Mouse (Mus musculus) E14TG2a.4 (cell line): ENCODE measurements around the gene 0610030E20Rik.

ENCODE experiments used
- H3K27me3 ChIP-seq: 2 replicates; pipeline ENCODE4 v1.6.1; 2014; ENCODE audit warnings: low read length, control low read depth; ENCODE audit not compliant: insufficient read depth
- H3K36me3 ChIP-seq: 2 replicates; pipeline ENCODE4 v1.6.1; 2014; ENCODE audit warnings: low read length, control low read depth; ENCODE audit not compliant: insufficient read depth
- H3K4me1 ChIP-seq: replicated peaks from 2 replicates; pipeline ENCODE4 v1.6.1; 2014; ENCODE audit warnings: low read depth, low read length, control low read depth
- H3K4me3 ChIP-seq: replicated peaks from 2 replicates; pipeline ENCODE4 v1.5.1; 2014; ENCODE audit warnings: mild to moderate bottlenecking, low read length
- H3K9me3 ChIP-seq: 2 replicates; pipeline ENCODE4 v1.6.1; 2014; ENCODE audit warnings: low read length, control low read depth
- CTCF ChIP-seq: conservative IDR thresholded peaks from 2 replicates; pipeline ENCODE4 v1.5.1; 2014; ENCODE audit warnings: low read length
- NANOG ChIP-seq: IDR thresholded peaks from 2 replicates; pipeline ENCODE4 v1.6.1; 2014; ENCODE audit warnings: borderline replicate concordance, low read length, mixed read lengths
- POU5F1 ChIP-seq: IDR thresholded peaks from 2 replicates; pipeline ENCODE4 v1.6.1; 2014; ENCODE audit warnings: low read length, borderline replicate concordance

0610030E20Rik gene

DNA sequence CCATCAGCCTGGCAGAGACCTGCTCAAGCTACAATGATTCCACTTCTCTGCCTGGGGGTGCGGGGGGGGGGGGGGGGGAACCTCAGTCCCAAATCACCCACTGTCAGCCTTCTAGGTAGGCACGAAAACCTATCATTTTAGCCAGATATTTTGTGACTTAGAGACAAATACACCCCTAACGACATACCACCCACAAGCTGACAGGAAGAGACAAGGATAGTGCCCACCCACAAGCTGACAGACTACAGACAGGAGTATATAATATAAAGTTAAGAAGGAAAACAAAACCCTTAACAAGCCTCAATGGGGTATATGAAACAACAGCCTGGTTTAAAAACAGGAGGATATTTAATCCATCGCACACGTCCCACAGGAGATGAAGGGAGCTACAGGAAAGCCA lies 28.7 kb upstream of the 0610030E20Rik start:
- no peaks in the 10 kb centered on the region for H3K9me3 ChIP-seq
- H3K4me3 ChIP-seq: no peak overlapping the region
- no peak for TF ChIP-seq CTCF
- no peak for TF ChIP-seq NANOG
- TF ChIP-seq POU5F1: no peak
- H3K36me3 ChIP-seq: peaks cover 93% of the 10 kb centered on the region
- H3K4me1 ChIP-seq: peaks cover 16% of the 10 kb centered on the region
- H3K27me3 ChIP-seq: no peaks in the 10 kb centered on the region

DNA sequence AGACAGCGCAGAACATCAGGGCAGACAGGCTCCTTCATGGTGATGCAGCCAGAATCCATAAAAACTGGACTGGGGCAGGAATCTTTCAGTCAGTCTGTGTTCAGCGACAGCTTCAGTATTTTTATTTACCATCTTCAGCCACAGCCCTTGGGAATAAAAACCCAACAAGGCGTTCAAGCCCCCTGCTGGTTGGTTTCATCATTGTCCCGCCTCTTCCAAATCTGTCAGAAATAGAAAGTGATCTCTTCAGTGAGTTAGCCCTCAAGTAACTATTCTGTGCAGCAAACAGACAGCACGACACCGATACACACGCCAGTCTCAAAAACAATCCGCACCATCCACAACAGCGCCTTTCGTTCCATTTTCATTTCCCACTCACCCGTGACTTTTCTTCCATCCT lies 28.1 kb upstream of the 0610030E20Rik start:
- Histone ChIP-seq H3K27me3 (no peaks in the 10 kb centered on the region), H3K9me3 (no peaks in the 10 kb centered on the region), H3K36me3 (peaks cover 96% of the 10 kb centered on the region), H3K4me3 (no peak overlapping the region), H3K4me1 (peaks cover 20% of the 10 kb centered on the region)
- TF ChIP-seq CTCF (peak; percentile 20), POU5F1 (no peak), NANOG (no peak)

DNA sequence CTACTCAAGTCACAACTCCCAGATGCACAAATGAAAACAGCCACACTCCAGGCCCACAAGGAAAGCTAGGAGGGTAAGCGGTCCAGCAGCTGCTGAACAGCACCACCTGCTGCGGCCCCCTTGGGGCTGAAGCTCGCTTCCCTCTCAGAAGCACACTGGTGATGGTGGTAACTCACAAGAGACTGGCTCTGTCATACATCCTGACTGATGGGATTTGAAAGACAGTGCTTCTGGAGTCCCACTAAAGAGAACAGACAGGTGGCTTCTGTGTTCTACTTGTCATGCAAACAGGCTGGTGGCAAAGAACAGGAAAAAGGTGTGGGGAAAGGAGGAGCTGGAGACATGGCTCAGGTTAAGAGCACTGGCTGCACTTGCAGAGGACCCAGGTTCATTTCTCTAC lies 24.2 kb upstream of the 0610030E20Rik start:
- Histone ChIP-seq H3K9me3 (no peaks in the 10 kb centered on the region), H3K4me1 (peaks cover 20% of the 10 kb centered on the region), H3K27me3 (no peaks in the 10 kb centered on the region), H3K4me3 (no peak overlapping the region), H3K36me3 (peaks cover 97% of the 10 kb centered on the region)
- TF ChIP-seq NANOG (no peak), POU5F1 (no peak), CTCF (no peak)

DNA sequence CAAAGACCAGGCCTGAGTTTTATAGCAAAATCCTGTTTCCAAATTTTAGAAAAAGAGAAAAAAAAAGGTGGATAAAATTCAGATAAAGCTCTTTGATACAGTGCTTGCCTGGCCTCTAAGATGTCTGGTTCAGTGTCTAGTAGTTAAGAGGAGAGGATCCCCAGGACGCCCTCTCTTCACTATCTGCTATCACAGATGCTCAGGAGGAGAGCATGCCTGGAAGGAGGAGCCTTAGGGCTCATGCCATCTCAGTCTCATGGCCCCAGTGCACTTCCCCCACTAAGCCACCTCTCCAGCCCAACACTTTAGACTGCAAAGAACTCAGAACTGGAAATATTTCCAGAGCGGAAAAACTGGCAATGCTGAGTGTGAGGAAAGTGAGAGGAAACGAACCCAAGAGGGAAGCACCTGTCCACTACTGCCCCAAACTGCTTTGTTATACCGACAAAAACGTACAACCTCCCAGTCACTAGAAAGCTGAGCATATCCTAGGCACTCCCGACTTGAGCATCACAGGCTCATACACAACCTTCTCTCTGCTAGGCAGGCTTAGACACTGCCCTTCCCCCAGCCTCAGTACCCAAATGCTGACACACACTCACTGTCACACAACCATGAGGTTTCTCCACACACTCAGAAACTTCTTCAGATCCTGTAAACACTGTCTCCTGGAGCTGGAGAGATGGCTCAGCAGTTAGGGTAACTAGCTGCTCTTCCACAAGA lies 23.2 kb upstream of the 0610030E20Rik start:
- Histone ChIP-seq H3K9me3 (no peaks in the 10 kb centered on the region), H3K4me3 (no peak overlapping the region), H3K27me3 (no peaks in the 10 kb centered on the region), H3K4me1 (peaks cover 20% of the 10 kb centered on the region), H3K36me3 (peaks cover 97% of the 10 kb centered on the region)
- no peak for TF ChIP-seq CTCF
- TF ChIP-seq POU5F1: no peak
- no peak for TF ChIP-seq NANOG

DNA sequence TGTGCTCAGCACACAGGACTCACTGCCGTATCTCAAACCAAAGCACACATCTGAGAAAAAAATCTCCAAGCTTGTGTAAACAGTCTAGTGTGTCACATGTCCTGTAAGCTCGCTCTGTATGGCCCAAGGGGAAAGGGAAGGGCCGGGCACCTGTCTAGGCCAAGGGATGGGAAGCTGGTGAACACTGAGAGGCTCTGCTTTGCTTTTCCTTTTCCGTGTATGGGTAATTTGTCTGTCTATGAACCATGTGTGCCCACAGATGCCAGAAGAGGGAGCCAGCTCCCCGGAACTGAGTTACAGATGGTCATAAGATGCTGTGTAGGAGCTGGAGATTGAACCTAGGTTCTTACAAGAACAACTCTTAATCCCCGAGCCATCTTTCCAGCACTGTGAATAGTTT lies 20.8 kb upstream of the 0610030E20Rik start:
- Histone ChIP-seq H3K36me3 (peaks cover 97% of the 10 kb centered on the region), H3K9me3 (no peaks in the 10 kb centered on the region), H3K27me3 (no peaks in the 10 kb centered on the region), H3K4me1 (peaks cover 20% of the 10 kb centered on the region), H3K4me3 (no peak overlapping the region)
- TF ChIP-seq NANOG (no peak), CTCF (0 out of 2 replicates have a peak, but pooled peaks have one; percentile 5)

DNA sequence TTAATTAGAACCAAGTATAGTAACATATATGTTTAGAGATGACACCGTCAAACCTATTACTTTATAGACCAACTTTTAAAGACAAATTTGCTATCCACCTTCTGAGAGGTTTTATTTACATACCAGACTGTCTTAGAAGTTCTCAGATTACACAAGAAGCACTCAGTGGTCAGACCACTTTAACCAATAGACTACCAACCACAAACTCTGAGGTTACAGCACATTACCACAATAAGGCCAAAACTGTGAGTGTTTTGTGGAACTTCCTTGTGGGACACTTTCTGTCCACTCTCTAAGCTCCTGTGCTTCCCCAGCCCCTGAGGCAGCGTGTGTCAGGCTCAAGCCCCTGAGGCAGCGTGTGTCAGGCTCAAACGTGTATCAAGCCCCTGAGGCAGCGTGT lies 18.1 kb upstream of the 0610030E20Rik start:
- Histone ChIP-seq H3K4me3 (no peak overlapping the region), H3K4me1 (peaks cover 5% of the 10 kb centered on the region), H3K27me3 (no peaks in the 10 kb centered on the region), H3K9me3 (no peaks in the 10 kb centered on the region), H3K36me3 (peaks cover 97% of the 10 kb centered on the region)
- TF ChIP-seq POU5F1: no peak
- no peak for TF ChIP-seq NANOG
- TF ChIP-seq CTCF: no peak

DNA sequence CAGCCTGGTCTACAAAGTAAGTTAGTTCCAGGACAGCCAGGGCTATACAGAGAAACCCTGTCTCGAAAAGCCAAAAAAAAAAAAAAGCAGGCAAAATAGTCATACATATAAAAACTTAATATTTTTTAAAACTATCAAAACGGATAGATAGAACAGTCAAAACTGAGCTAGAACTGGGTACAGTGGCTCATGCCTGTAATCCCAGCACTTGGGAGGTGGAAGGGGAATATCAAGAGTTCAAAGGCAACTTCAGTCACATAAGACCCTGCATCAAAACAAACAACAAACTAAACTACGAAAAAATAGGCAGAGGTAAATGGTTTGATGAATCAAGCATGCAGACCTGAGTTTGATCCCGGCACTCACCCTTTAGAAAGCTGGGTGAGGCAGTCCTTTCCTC lies 17.0 kb upstream of the 0610030E20Rik start:
- no peak for TF ChIP-seq CTCF
- no peak for TF ChIP-seq NANOG
- no peak for TF ChIP-seq POU5F1
- Histone ChIP-seq H3K4me3 (no peak overlapping the region), H3K36me3 (peaks cover 96% of the 10 kb centered on the region), H3K27me3 (no peaks in the 10 kb centered on the region), H3K4me1 (no peaks in the 10 kb centered on the region), H3K9me3 (no peaks in the 10 kb centered on the region)

DNA sequence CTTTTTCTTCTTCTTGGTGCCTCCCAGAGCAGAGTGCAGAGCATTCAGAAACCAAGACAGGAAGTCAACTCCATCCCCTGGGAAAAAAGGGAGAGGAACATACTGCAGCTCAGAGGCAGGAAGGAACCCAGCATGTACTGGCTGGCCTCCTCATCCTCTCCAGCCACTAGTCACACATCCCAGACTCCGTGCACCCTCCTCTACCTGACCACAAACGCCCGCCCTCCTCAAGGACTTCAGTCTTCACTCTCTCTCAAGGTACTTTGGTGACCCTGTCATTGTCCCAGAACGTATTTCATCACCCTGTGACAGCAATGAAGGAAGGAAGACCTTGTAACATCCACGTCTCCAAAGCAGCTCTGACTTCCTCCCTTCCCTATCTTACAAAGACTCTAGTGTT lies 14.0 kb upstream of the 0610030E20Rik start:
- Histone ChIP-seq H3K27me3 (no peaks in the 10 kb centered on the region), H3K9me3 (no peaks in the 10 kb centered on the region), H3K4me1 (no peaks in the 10 kb centered on the region), H3K4me3 (no peak overlapping the region), H3K36me3 (peaks cover 99% of the 10 kb centered on the region)
- TF ChIP-seq CTCF (no peak), NANOG (no peak), POU5F1 (no peak)

DNA sequence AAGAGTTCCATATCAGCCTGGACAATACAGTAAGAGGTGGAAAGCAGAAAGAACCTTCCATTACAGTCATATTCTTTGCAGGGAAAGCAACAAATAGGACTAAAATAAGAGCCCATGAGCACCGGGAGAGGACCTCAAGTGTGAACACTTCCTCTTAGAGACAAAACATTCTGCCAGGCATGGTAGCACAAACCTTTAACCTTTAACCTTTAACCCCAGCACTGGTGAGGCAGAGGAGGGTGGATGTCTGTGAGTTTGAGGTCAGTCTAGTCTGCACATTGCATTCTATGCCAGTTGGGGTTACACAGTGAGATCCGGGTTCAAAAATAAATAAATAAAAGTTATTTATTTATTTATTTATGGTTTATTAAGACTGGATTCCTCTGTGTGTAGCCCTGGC lies 6.6 kb upstream of the 0610030E20Rik start:
- H3K27me3 ChIP-seq: no peaks in the 10 kb centered on the region
- TF ChIP-seq NANOG: no peak
- no peak for TF ChIP-seq POU5F1
- no peak for TF ChIP-seq CTCF
- H3K4me3 ChIP-seq: no peak overlapping the region

More for the DNA sequence above, 6.6 kb upstream of the 0610030E20Rik start:
- H3K4me1 ChIP-seq: peaks cover 15% of the 10 kb centered on the region
- no peaks in the 10 kb centered on the region for H3K9me3 ChIP-seq
- peaks cover 71% of the 10 kb centered on the region for H3K36me3 ChIP-seq
